Mouse (Mus musculus): ENCODE data around the gene Ccdc183. TPM values are rescaled to one million over a fixed set of nuclear protein-coding genes. Genes with fewer than 3 reads are reported as not detected.

Gene Ccdc183
- polyA plus RNA-seq (2016; fragmentation: Nextera tagmentation; extraction: Ambion mirVana), result 0.25 and 0.32 TPM in 2 replicates

DNA sequence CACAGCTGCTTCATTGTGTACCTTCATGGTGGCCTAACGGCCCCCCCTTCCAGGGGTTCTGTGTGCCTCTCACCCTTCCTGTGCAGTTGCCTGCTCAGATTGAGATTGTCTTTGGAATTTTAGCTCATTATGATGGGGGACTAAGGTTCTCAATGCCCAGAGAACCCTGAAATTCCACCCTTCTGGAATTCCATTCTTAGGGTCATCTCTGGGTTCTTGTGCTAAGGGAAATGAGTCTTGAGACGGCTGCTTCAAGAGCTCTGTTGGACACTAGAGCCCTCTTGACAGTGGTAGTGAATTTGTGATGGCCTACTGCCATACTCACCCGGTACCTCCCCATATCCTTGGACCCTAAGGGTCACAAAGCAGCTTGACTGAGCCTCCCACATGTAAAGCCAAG is at the start of gene Ccdc183:
TSS of gene Ccdc183 (minus strand) at position 101 of the 400 bp plus-strand sequence.
- H3K27ac ChIP-seq, result no peak within 1 kb of the TSS
- no peak for ATAC-seq (ENCODE audit: low FRiP score)
- peaks cover 11% of the 10 kb centered on the region; the same call in 1 of the 2 replicates for H3K4me1 ChIP-seq
- no peaks in the 10 kb centered on the region for H3K36me3 ChIP-seq
- no peak within 1 kb of the TSS for H3K4me3 ChIP-seq
- H3K4me2 ChIP-seq (replicated peaks), result no peak within 1 kb of the TSS
- H3K9ac ChIP-seq, result no peak within 1 kb of the TSS
- peaks cover 55% of the 10 kb centered on the region for H3K27me3 ChIP-seq
- no peaks in the 10 kb centered on the region for H3K9me3 ChIP-seq (replicated peaks)
- 79% methylated on average over 3 of the region's 3 CpGs for WGBS

GRCm38 (mm10) chr2:25666516-25666915 is 49.0 kb upstream of the Ccdc183 start:
- 55% methylated on average over 1 of the region's 1 CpGs for WGBS
- Histone ChIP-seq H3K4me1 (no peaks in the 10 kb centered on the region), H3K9me3 (replicated peaks) (no peaks in the 10 kb centered on the region), H3K4me3 (no peak overlapping the region), H3K27me3 (no peaks in the 10 kb centered on the region), H3K4me2 (replicated peaks) (no peak overlapping the region), H3K9ac (no peak overlapping the region), H3K27ac (no peak overlapping the region), H3K36me3 (no peaks in the 10 kb centered on the region)
- ATAC-seq (ENCODE audit: low FRiP score), result no peak

GRCm38 (mm10) chr2:25664125-25664524 is 46.6 kb upstream of the Ccdc183 start:
- no peak overlapping the region for H3K27ac ChIP-seq
- WGBS, result 77% methylated on average over 5 of the region's 5 CpGs
- no peaks in the 10 kb centered on the region; the same call in 1 of the 2 replicates for H3K27me3 ChIP-seq
- no peaks in the 10 kb centered on the region for H3K9me3 ChIP-seq (replicated peaks)
- H3K9ac ChIP-seq, result no peak overlapping the region
- no peak for ATAC-seq (ENCODE audit: low FRiP score)
- H3K36me3 ChIP-seq, result no peaks in the 10 kb centered on the region
- no peaks in the 10 kb centered on the region for H3K4me1 ChIP-seq
- no peak overlapping the region for H3K4me2 ChIP-seq (replicated peaks)
- no peak overlapping the region for H3K4me3 ChIP-seq

- Histone ChIP-seq H3K9me3 (replicated peaks) (no peaks in the 10 kb centered on the region), H3K36me3 (no peaks in the 10 kb centered on the region), H3K4me1 (no peaks in the 10 kb centered on the region), H3K4me3 (no peak overlapping the region), H3K27me3 (no peaks in the 10 kb centered on the region; the same call in 1 of the 2 replicates), H3K27ac (no peak overlapping the region), H3K9ac (no peak overlapping the region), H3K4me2 (replicated peaks) (no peak overlapping the region)
- no peak for ATAC-seq (ENCODE audit: low FRiP score)
- 81% methylated on average over 1 of the region's 1 CpGs for WGBS
Measured at GRCm38 (mm10) chr2:25663511-25663910, 46.0 kb upstream of the Ccdc183 start.

DNA sequence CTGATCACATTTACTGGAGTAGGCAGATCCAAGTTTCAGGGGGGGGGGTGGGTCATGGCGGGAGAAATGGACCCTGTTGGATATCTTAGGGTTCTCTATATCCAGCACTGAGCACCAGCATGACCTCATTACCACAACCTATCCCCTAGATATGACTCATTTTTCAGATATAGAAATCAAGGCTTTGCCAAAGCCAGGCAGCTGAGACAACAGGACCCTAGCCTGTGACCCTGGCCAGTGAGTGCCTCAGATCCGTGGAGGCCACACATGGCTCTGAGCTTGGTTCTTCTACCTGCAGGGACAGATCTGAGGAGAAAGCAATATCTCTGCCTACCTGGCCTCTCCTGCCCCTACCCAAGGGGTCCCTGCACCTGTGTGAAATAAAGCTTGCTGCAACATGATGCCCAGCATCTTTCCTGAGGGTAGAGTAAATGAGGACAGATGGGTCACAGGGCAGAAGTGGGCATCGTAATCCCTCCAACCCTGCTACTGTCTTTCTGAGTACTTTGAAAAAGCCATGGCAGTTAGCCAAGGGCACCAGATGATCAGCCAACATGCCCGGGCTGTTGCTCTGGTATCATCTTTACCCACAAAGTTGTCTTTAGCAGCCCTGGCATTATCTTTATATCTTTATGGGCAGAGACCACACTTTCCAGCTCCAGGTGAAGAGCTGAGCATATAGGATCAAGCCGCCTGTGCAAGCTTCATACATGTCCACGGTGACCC is 43.9 kb upstream of the Ccdc183 start:
- Histone ChIP-seq H3K36me3 (no peaks in the 10 kb centered on the region), H3K9ac (no peak overlapping the region), H3K9me3 (replicated peaks) (no peaks in the 10 kb centered on the region), H3K27ac (no peak overlapping the region), H3K4me3 (no peak overlapping the region), H3K4me2 (replicated peaks) (no peak overlapping the region), H3K27me3 (no peaks in the 10 kb centered on the region; the same call in 1 of the 2 replicates), H3K4me1 (no peaks in the 10 kb centered on the region)
- 87% methylated on average over 6 of the region's 6 CpGs for WGBS
- no peak for ATAC-seq (ENCODE audit: low FRiP score)

GRCm38 (mm10) chr2:25660279-25660678 is 42.8 kb upstream of the Ccdc183 start:
- no peak overlapping the region for H3K27ac ChIP-seq
- no peak overlapping the region for H3K4me2 ChIP-seq (replicated peaks)
- no peaks in the 10 kb centered on the region for H3K9me3 ChIP-seq (replicated peaks)
- H3K4me1 ChIP-seq, result no peaks in the 10 kb centered on the region
- H3K9ac ChIP-seq, result no peak overlapping the region
- no peak for ATAC-seq (ENCODE audit: low FRiP score)
- 83% methylated on average over 8 of the region's 8 CpGs for WGBS
- no peaks in the 10 kb centered on the region; the same call in 1 of the 2 replicates for H3K27me3 ChIP-seq
- no peak overlapping the region for H3K4me3 ChIP-seq
- no peaks in the 10 kb centered on the region for H3K36me3 ChIP-seq

DNA sequence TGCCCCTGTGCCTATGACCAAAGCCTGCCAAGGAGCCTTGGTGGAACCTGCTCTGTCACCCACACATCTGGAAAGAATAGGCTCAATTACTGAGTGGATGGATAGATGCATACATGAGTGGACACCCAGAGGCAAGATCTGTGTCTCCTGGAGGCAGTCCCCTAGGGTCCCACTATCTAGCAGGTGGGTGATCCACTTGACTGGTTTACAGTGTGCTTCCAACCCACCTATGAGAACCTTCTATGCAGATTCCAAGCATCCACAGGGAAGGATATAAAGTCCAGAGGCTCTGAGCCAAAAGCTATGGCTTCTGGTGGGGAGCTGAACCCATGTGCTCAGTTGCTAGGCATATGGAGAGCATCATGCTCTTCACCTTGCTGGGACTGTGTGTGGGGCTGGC is 40.2 kb upstream of the Ccdc183 start, which contains the start of gene Lcn5:
TSS of gene Lcn5 (plus strand) at position 301 of the 400 bp plus-strand sequence.
- ATAC-seq (ENCODE audit: low FRiP score), result no peak
- no peaks in the 10 kb centered on the region; the same call in 1 of the 2 replicates for H3K27me3 ChIP-seq
- H3K9me3 ChIP-seq (replicated peaks), result no peaks in the 10 kb centered on the region
- no peak within 1 kb of the TSS for H3K4me2 ChIP-seq (replicated peaks)
- no peak within 1 kb of the TSS for H3K27ac ChIP-seq
- H3K4me3 ChIP-seq, result no peak within 1 kb of the TSS
- H3K9ac ChIP-seq, result no peak within 1 kb of the TSS
- H3K4me1 ChIP-seq, result no peaks in the 10 kb centered on the region
- H3K36me3 ChIP-seq, result no peaks in the 10 kb centered on the region

- no peak overlapping the region for H3K4me3 ChIP-seq
- no peaks in the 10 kb centered on the region for H3K9me3 ChIP-seq (replicated peaks)
- no peaks in the 10 kb centered on the region for H3K4me1 ChIP-seq
- no peak for ATAC-seq (ENCODE audit: low FRiP score)
- no peaks in the 10 kb centered on the region; the same call in 1 of the 2 replicates for H3K27me3 ChIP-seq
- no peak overlapping the region for H3K4me2 ChIP-seq (replicated peaks)
- no peak overlapping the region for H3K27ac ChIP-seq
- WGBS, result 96% methylated on average over 4 of the region's 4 CpGs
- H3K36me3 ChIP-seq, result no peaks in the 10 kb centered on the region
- no peak overlapping the region for H3K9ac ChIP-seq
Measured at GRCm38 (mm10) chr2:25657246-25657645, 39.8 kb upstream of the Ccdc183 start.

GRCm38 (mm10) chr2:25656691-25657090 is 39.2 kb upstream of the Ccdc183 start:
- no peak overlapping the region for H3K9ac ChIP-seq
- no peak for ATAC-seq (ENCODE audit: low FRiP score)
- no peak overlapping the region for H3K4me3 ChIP-seq
- no peak overlapping the region for H3K4me2 ChIP-seq (replicated peaks)
- no peaks in the 10 kb centered on the region for H3K36me3 ChIP-seq
- H3K27ac ChIP-seq, result no peak overlapping the region
- H3K9me3 ChIP-seq (replicated peaks), result no peaks in the 10 kb centered on the region
- H3K27me3 ChIP-seq, result no peaks in the 10 kb centered on the region; the same call in 1 of the 2 replicates
- H3K4me1 ChIP-seq, result no peaks in the 10 kb centered on the region
- 86% methylated on average over 4 of the region's 4 CpGs for WGBS

GRCm38 (mm10) chr2:25654502-25654901 is 37.0 kb upstream of the Ccdc183 start:
- Histone ChIP-seq H3K27ac (no peak overlapping the region), H3K4me1 (no peaks in the 10 kb centered on the region), H3K9ac (no peak overlapping the region), H3K36me3 (no peaks in the 10 kb centered on the region), H3K4me2 (replicated peaks) (no peak overlapping the region), H3K27me3 (no peaks in the 10 kb centered on the region; the same call in 1 of the 2 replicates), H3K4me3 (no peak overlapping the region), H3K9me3 (replicated peaks) (no peaks in the 10 kb centered on the region)
- WGBS, result 64% methylated on average over 1 of the region's 1 CpGs
- no peak for ATAC-seq (ENCODE audit: low FRiP score)

- Histone ChIP-seq H3K27ac (no peak within 1 kb of the TSS), H3K36me3 (no peaks in the 10 kb centered on the region), H3K27me3 (no peaks in the 10 kb centered on the region), H3K4me3 (no peak within 1 kb of the TSS), H3K4me2 (replicated peaks) (no peak within 1 kb of the TSS), H3K9me3 (replicated peaks) (no peaks in the 10 kb centered on the region), H3K9ac (no peak within 1 kb of the TSS), H3K4me1 (no peaks in the 10 kb centered on the region)
- ATAC-seq (ENCODE audit: low FRiP score), result no peak
- 76% methylated on average over 2 of the region's 2 CpGs for WGBS
Measured at GRCm38 (mm10) chr2:25652902-25653301, 35.4 kb upstream of the Ccdc183 start, which contains the start of gene Lcn8. Lcn8 (plus strand) TSS chr2:25653120.

DNA sequence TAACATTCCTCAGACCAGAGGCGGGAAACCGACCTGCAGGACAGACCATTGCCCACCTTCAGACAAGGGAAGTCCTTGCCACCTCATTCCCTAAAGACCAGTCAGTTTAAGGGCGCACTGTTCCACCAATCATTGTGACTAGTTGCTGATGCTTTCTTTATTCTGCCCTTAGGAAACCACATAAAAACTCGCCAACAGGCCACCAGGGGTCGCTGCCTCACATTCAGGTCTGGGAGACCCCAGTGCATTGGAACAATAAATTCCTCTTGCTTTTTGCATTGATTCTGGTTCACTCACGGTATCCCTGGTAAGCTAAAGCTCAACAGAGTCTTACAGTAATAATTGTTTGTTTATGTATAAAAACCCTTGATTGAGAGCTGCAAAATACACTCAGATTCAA is 22.4 kb upstream of the Ccdc183 start:
- Histone ChIP-seq H3K4me2 (replicated peaks) (no peak overlapping the region), H3K9me3 (replicated peaks) (no peaks in the 10 kb centered on the region), H3K27ac (no peak overlapping the region), H3K27me3 (no peaks in the 10 kb centered on the region), H3K9ac (no peak overlapping the region), H3K36me3 (no peaks in the 10 kb centered on the region), H3K4me3 (no peak overlapping the region), H3K4me1 (no peaks in the 10 kb centered on the region)
- ATAC-seq (ENCODE audit: low FRiP score), result no peak
- 12% methylated on average over 6 of the region's 6 CpGs for WGBS

GRCm38 (mm10) chr2:25634046-25634445 is 16.6 kb upstream of the Ccdc183 start:
- H3K4me2 ChIP-seq (replicated peaks), result no peak overlapping the region
- no peaks in the 10 kb centered on the region for H3K36me3 ChIP-seq
- no peak overlapping the region for H3K4me3 ChIP-seq
- no peak overlapping the region for H3K9ac ChIP-seq
- H3K4me1 ChIP-seq, result no peaks in the 10 kb centered on the region
- H3K27me3 ChIP-seq, result no peaks in the 10 kb centered on the region
- no peak overlapping the region for H3K27ac ChIP-seq
- 56% methylated on average over 1 of the region's 1 CpGs for WGBS
- H3K9me3 ChIP-seq (replicated peaks), result no peaks in the 10 kb centered on the region
- no peak for ATAC-seq (ENCODE audit: low FRiP score)
